Mouse (Mus musculus): ENCODE results near the gene Sms. TPM values are rescaled to one million over a fixed set of nuclear protein-coding genes. Genes with fewer than 3 reads are reported as not detected.

The Sms gene
- polyA plus RNA-seq, 1 experiment from 2014 or later: 46.6 TPM

DNA sequence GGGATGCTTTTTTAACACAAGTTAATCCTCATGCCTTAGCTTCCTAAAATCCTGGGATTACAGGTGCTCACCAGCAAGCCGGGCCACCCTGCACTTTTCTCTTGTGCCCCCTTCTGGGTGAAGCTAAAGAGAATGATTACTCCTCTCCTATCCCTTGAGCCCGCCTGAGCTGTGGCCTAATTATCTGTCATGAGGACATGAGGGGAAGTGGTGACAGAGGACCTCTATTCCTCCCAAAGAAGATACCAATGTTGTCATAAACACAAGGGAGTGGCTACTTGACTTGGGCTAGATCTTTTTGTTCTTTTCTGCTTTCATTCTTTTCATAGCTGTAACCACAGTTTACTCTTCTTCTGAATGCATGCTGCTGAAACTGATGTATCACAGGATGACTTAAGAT is 9.2 kb downstream of the Sms start:
- Histone ChIP-seq H3K4me1 (no peaks in the 10 kb centered on the region), H3K27ac (no peak overlapping the region), H3K4me3 (no peak overlapping the region), H3K9me3 (no peaks in the 10 kb centered on the region), H3K9ac (no peak overlapping the region), H3K27me3 (no peaks in the 10 kb centered on the region), H3K4me2 (no peak overlapping the region), H3K36me3 (no peaks in the 10 kb centered on the region)
- WGBS: 84% methylated on average over 2 of the region's 2 CpGs
- no peak for ATAC-seq (ENCODE audit: insufficient number of reproducible peaks, low FRiP score, low TSS enrichment, low read depth)

DNA sequence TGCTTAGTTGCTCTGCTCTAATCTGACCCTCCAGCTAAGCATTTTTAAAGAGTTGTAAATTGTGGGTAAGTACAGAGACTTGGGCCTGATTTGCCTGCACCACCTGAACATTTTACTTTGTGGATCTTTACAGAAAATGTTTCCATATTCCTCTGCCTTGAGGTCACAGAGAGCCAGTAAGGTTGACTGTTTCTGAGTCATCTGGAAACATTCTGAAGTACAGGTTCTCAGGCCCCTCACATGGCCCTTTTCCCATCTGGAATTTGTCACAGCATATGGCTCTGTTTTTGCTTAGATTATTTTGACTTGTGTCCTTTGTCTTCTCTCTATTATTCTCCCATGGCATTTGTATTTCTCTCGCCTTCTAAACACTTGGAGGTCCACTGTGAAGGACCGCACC is 10.2 kb downstream of the Sms start:
- Histone ChIP-seq H3K27ac (no peak overlapping the region), H3K9ac (no peak overlapping the region), H3K4me3 (no peak overlapping the region), H3K9me3 (no peaks in the 10 kb centered on the region), H3K36me3 (no peaks in the 10 kb centered on the region), H3K27me3 (no peaks in the 10 kb centered on the region), H3K4me1 (no peaks in the 10 kb centered on the region), H3K4me2 (no peak overlapping the region)
- 77% methylated on average over 2 of the region's 2 CpGs for WGBS
- ATAC-seq (ENCODE audit: insufficient number of reproducible peaks, low FRiP score, low TSS enrichment, low read depth): no peak

DNA sequence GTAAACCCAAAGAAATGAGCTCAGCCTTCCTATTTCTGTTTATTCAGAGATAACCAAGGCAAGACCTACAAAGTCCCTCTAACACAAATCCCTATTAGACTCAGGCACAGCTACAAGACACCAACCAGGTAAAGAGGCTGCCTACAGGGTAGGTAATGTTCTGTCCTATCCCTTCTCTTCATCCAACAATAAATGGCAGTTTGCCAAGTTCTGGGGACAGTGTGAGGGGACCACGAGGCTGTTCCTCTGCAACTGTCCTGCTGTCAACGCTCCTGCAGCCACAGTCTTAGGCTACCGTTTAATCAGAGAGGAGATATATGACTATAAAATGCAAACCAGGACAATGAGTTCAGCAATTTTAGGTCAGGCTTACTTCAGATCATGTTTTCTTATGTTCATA is 14.8 kb downstream of the Sms start:
- 52% methylated on average over 3 of the region's 3 CpGs for WGBS
- H3K36me3 ChIP-seq: no peaks in the 10 kb centered on the region
- H3K4me3 ChIP-seq: no peak overlapping the region
- no peak overlapping the region for H3K9ac ChIP-seq
- no peaks in the 10 kb centered on the region for H3K27me3 ChIP-seq
- no peak overlapping the region for H3K27ac ChIP-seq
- no peak overlapping the region for H3K4me2 ChIP-seq
- H3K4me1 ChIP-seq: no peaks in the 10 kb centered on the region
- ATAC-seq (ENCODE audit: insufficient number of reproducible peaks, low FRiP score, low TSS enrichment, low read depth): no peak
- no peaks in the 10 kb centered on the region for H3K9me3 ChIP-seq

DNA sequence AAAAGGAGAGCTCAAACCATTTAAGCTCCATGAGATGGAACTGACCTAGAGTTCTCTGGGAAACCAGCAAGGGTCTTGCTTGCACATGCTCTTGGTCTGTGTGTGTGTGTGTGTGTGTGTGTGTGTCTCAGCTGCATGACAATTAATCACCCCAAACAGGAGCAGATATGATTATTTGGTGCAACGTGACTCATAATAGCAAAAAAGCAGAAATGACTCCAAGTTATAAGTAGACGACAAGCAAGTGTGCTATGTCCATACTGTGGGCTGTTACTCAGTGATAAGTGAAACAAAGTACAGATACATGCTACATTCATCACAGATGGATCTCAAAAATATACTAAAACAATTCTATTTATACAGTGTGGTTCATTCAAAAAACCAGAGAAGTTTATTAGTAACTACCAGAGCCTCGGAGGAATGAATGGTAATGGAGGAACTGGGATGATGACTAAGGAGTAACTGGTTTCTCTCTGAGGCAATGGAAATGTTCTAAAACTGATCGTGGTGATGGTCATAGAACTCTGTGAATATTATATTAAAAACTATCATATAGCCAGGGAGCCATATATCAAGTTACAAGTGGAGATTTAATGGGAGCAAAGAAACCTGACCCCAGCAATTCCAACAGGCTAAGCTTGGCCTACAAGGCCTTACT is 15.8 kb downstream of the Sms start:
- H3K4me1 ChIP-seq: no peaks in the 10 kb centered on the region
- no peak overlapping the region for H3K9ac ChIP-seq
- no peak for ATAC-seq (ENCODE audit: insufficient number of reproducible peaks, low FRiP score, low TSS enrichment, low read depth)
- H3K4me2 ChIP-seq: no peak overlapping the region
- no peak overlapping the region for H3K27ac ChIP-seq
- H3K4me3 ChIP-seq: no peak overlapping the region
- no peaks in the 10 kb centered on the region for H3K36me3 ChIP-seq
- no peaks in the 10 kb centered on the region for H3K9me3 ChIP-seq
- no peaks in the 10 kb centered on the region for H3K27me3 ChIP-seq
- 75% methylated on average over 4 of the region's 4 CpGs for WGBS

DNA sequence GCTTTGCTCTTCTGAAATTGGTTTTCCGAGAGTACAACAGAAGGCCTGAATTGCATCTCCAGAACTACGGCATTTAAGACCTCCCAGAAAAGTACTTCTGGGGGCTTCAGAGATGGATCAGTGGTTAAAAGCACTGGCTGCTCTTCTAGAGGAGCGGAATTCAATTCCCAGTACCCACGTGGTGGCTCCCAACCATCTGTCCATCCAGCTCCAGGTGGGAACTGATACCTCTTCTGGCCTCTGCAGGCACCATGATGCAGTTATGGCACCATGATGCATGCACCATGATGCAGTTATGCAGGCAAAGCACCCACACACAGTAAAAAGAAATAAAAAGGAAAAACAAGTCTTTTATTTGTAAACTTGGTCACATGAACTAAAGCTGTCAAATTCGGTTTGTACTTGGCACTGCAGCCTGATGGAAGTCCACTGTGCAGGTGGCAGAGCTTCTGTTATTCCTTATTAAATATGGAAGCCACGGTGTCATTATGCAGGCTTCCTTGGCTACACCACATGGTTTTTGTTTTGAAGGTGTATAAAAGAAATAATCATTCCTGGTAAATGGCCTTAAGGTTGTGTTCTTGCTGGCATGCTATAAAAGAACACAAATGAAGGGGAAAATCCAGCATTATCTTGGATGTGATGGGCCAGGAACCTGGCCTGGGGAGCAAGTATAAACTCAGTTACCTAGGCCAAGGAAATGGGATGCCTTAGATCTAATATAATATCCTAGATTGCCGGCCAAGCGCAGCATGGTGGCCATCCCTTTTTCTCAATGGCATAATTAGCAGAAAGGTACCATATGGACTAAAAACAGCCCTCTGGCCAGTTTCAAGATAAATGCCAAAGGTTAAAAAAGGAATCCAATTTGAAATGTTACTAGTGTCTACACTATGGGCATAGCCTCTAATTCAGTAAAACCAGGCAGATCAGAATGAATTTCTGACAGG is 20.1 kb downstream of the Sms start:
- no peak overlapping the region for H3K4me2 ChIP-seq
- no peak overlapping the region for H3K4me3 ChIP-seq
- H3K36me3 ChIP-seq: no peaks in the 10 kb centered on the region
- H3K27me3 ChIP-seq: no peaks in the 10 kb centered on the region
- 81% methylated on average over 8 of the region's 8 CpGs for WGBS
- ATAC-seq (ENCODE audit: insufficient number of reproducible peaks, low FRiP score, low TSS enrichment, low read depth): no peak
- H3K9me3 ChIP-seq: no peaks in the 10 kb centered on the region
- no peaks in the 10 kb centered on the region for H3K4me1 ChIP-seq
- H3K27ac ChIP-seq: no peak overlapping the region
- no peak overlapping the region for H3K9ac ChIP-seq

DNA sequence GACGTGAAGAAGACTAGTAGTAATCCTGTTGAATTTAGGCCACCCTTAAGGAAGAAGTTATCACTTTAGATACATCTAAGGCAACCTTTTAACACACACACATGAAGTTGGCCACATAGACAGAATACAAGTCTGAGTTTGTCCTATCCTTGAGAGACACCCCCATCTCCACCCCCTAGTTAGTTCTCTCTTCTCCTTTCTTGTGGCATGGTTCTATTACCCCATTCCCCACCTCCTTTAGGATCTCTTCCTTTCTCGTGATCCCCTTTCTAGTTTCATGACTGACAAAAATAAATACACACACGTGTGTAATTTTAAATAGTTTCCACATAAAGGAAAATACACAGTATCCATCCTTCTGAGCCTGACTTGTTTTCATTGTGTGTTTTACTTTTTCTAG is 23.3 kb downstream of the Sms start:
- no peaks in the 10 kb centered on the region for H3K9me3 ChIP-seq
- H3K27ac ChIP-seq: no peak overlapping the region
- ATAC-seq (ENCODE audit: insufficient number of reproducible peaks, low FRiP score, low TSS enrichment, low read depth): no peak
- no peaks in the 10 kb centered on the region for H3K27me3 ChIP-seq
- H3K36me3 ChIP-seq: no peaks in the 10 kb centered on the region
- H3K4me3 ChIP-seq: no peak overlapping the region
- H3K9ac ChIP-seq: no peak overlapping the region
- no peak overlapping the region for H3K4me2 ChIP-seq
- H3K4me1 ChIP-seq: no peaks in the 10 kb centered on the region
- 68% methylated on average over 3 of the region's 3 CpGs for WGBS

DNA sequence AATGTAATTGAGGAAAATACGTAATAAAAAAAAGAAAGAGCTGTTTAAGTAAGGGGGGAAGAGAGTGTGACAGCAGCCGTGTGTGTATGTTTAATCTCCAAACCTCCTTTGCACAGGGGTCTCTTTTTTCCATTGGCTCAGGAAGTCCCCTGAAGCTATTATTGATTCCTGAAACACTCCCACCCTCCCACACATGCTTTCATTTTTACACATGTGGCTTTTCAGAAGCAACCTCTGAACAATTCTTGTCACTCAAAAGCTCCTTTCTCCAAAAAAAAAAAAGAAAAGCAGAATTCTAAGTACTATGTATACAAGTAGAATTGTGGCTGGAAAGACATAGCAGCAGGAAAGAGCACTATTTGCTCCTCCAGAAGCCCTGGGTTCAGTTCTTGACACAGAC is 24.0 kb downstream of the Sms start:
- H3K4me3 ChIP-seq: no peak overlapping the region
- H3K27me3 ChIP-seq: no peaks in the 10 kb centered on the region
- H3K36me3 ChIP-seq: no peaks in the 10 kb centered on the region
- no peaks in the 10 kb centered on the region for H3K4me1 ChIP-seq
- H3K9ac ChIP-seq: no peak overlapping the region
- no peak overlapping the region for H3K4me2 ChIP-seq
- WGBS: 68% methylated on average over 2 of the region's 2 CpGs
- ATAC-seq (ENCODE audit: insufficient number of reproducible peaks, low FRiP score, low TSS enrichment, low read depth): no peak
- no peaks in the 10 kb centered on the region for H3K9me3 ChIP-seq
- H3K27ac ChIP-seq: no peak overlapping the region

DNA sequence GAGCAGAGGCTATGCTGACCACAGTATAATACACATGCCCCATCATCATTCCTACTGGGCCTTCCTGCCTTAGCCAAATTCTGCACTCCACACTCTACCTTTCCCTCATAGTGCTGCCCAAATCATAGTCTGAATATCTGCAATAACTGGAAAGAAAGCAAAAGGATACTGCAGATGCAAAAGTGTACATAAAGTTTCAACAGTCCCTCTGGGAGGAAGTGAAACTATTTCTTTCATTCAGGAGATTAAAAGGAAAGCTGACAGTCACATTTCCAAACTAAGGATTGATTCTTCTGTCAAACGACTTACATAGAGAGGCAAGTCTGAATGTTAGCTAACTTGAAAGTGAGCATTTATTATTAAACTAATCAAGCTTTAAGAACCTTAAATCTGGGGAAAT is 26.1 kb downstream of the Sms start:
- WGBS: 66% methylated on average over 1 of the region's 1 CpGs

DNA sequence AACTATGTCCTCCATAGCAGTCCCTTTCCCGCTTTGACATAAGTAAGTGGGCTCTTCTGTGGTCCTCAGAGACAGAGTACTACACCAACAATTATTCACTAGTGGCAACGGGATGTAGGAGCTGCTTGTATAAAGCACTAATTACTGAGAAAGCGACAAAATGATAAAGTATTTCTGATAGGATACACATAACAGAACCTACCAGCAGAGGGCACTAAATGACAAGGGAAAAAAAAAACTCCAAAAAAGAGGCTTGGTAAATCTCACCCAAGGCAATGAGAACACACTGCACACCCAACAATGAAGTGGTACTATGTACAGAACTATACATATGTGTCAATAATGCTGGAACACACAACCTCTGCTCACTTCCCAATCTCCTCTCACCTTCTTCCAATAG is 29.4 kb downstream of the Sms start:
- no peaks in the 10 kb centered on the region for H3K4me1 ChIP-seq
- ATAC-seq (ENCODE audit: insufficient number of reproducible peaks, low FRiP score, low TSS enrichment, low read depth): no peak
- no peaks in the 10 kb centered on the region for H3K36me3 ChIP-seq
- H3K27ac ChIP-seq: no peak overlapping the region
- no peak overlapping the region for H3K9ac ChIP-seq
- no peaks in the 10 kb centered on the region for H3K27me3 ChIP-seq
- no peak overlapping the region for H3K4me3 ChIP-seq
- no peak overlapping the region for H3K4me2 ChIP-seq
- WGBS: 68% methylated on average over 3 of the region's 3 CpGs
- H3K9me3 ChIP-seq: no peaks in the 10 kb centered on the region

More for the DNA sequence above, 26.1 kb downstream of the Sms start:
- H3K9ac ChIP-seq: no peak overlapping the region
- H3K4me1 ChIP-seq: no peaks in the 10 kb centered on the region
- H3K36me3 ChIP-seq: no peaks in the 10 kb centered on the region
- no peak for ATAC-seq (ENCODE audit: insufficient number of reproducible peaks, low FRiP score, low TSS enrichment, low read depth)
- H3K27ac ChIP-seq: no peak overlapping the region
- no peaks in the 10 kb centered on the region for H3K27me3 ChIP-seq
- no peak overlapping the region for H3K4me3 ChIP-seq
- H3K4me2 ChIP-seq: no peak overlapping the region
- H3K9me3 ChIP-seq: no peaks in the 10 kb centered on the region

DNA sequence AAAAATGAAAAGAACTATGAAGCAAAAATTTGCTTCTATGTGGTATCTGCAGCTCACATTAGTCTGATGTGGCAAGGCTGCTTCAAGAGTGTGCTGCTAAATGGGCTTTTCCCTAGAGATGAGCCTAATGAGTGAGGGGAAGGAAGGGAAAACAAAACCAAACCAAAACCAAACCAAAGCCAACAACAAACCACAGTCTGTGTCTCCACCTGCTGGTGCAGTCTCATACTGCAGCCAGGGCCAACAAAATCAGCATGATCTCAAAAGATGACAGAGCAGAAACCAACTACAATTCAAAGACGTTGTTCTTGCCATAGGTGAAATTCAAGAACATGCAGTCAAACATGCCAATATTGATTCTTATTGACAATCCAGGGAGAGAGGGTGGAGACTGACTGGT is 37.7 kb downstream of the Sms start:
- Histone ChIP-seq H3K27me3 (no peaks in the 10 kb centered on the region), H3K36me3 (no peaks in the 10 kb centered on the region), H3K4me3 (no peak overlapping the region), H3K9me3 (no peaks in the 10 kb centered on the region), H3K27ac (no peak overlapping the region), H3K9ac (no peak overlapping the region), H3K4me1 (no peaks in the 10 kb centered on the region), H3K4me2 (no peak overlapping the region)
- no peak for ATAC-seq (ENCODE audit: insufficient number of reproducible peaks, low FRiP score, low TSS enrichment, low read depth)
- WGBS: 41% methylated on average over 1 of the region's 1 CpGs

DNA sequence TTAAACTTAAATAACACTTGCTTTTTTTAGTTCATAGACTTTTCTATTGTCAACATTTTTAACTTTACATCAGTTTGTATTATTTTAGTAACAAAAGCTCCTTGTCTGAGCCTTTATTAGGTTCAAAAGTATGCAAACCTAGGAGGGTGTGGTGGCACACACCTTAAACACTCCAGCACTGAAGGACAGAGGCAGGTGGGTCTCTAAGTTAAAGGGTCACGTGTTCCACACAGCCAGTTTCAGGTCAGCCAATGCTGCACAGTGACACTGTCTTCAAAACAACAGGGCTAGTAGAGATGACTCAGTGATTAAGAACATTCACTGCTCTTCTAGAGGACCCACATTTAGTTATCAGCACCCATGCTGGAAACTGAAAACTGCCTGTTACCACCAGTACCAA is 43.1 kb downstream of the Sms start:
- Histone ChIP-seq H3K4me2 (no peak overlapping the region), H3K4me1 (no peaks in the 10 kb centered on the region), H3K4me3 (no peak overlapping the region), H3K9me3 (no peaks in the 10 kb centered on the region), H3K9ac (no peak overlapping the region), H3K36me3 (no peaks in the 10 kb centered on the region), H3K27ac (no peak overlapping the region), H3K27me3 (no peaks in the 10 kb centered on the region)
- 82% methylated on average over 1 of the region's 1 CpGs for WGBS
- ATAC-seq (ENCODE audit: insufficient number of reproducible peaks, low FRiP score, low TSS enrichment, low read depth): no peak

DNA sequence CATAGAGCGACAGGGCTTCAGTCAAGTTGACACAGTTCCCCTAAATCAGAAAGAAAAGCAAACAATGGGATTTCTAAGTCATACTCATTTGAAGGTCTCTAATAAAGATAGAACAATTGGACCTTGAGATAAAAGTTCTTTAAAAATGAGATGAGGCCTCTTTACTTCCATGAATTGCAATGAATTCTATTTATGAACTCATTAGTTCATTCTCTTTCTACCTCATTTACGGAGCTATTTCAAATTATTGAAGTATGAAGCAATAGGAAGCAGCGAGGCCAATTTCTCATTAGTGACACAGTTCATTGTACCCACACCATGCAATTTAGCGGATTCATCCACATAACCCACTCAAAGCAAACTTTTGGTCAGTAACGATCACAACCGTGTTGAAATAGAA is 44.7 kb downstream of the Sms start:
- WGBS: 83% methylated on average over 6 of the region's 6 CpGs
- Histone ChIP-seq H3K4me3 (no peak overlapping the region), H3K4me1 (no peaks in the 10 kb centered on the region), H3K4me2 (no peak overlapping the region), H3K9ac (no peak overlapping the region), H3K36me3 (no peaks in the 10 kb centered on the region), H3K27me3 (no peaks in the 10 kb centered on the region), H3K9me3 (no peaks in the 10 kb centered on the region), H3K27ac (no peak overlapping the region)
- no peak for ATAC-seq (ENCODE audit: insufficient number of reproducible peaks, low FRiP score, low TSS enrichment, low read depth)
